Mouse (Mus musculus): ENCODE measurements at regions not wholly inside any gene's neighbourhood (a gene's known extent, or its start where the extent isn't known, plus 50 kb on each side); places are given as distances from the start of the nearest gene placed in this dataset.

GRCm38 (mm10) chr12:5793051-5793450, 417.6 kb upstream of the Klhl29 start:
- Histone ChIP-seq H3K9me3 (no peaks in the 10 kb centered on the region), H3K4me3 (no peak overlapping the region), H3K36me3 (no peaks in the 10 kb centered on the region), H3K9ac (no peak overlapping the region), H3K27me3 (no peaks in the 10 kb centered on the region), H3K27ac (no peak overlapping the region), H3K4me1 (peaks cover 8% of the 10 kb centered on the region), H3K4me2 (no peak overlapping the region)
- WGBS: 24% methylated on average over 7 of the region's 7 CpGs
- ATAC-seq (ENCODE audit: insufficient number of reproducible peaks, low FRiP score, low TSS enrichment, low read depth): no peak

- peaks cover 8% of the 10 kb centered on the region; the same call in 1 of the 2 replicates for H3K4me1 ChIP-seq
- WGBS: 23% methylated on average over 7 of the region's 7 CpGs
- H3K27me3 ChIP-seq: no peaks in the 10 kb centered on the region
- H3K4me3 ChIP-seq: no peak overlapping the region
- no peak for ATAC-seq (ENCODE audit: insufficient number of reproducible peaks, low FRiP score, low TSS enrichment, low read depth)
- no peaks in the 10 kb centered on the region for H3K9me3 ChIP-seq
- peak overlapping the region; percentile 38; the same call in 1 of the 2 replicates for H3K27ac ChIP-seq
- H3K4me2 ChIP-seq: no peak overlapping the region
- H3K36me3 ChIP-seq: no peaks in the 10 kb centered on the region
- H3K9ac ChIP-seq: no peak overlapping the region
Measured at GRCm38 (mm10) chr12:5787074-5787813, 411.8 kb upstream of the Klhl29 start.

GRCm38 (mm10) chr12:5781276-5781675, 405.8 kb upstream of the Klhl29 start:
- Histone ChIP-seq H3K4me1 (no peaks in the 10 kb centered on the region), H3K27me3 (no peaks in the 10 kb centered on the region), H3K4me2 (no peak overlapping the region), H3K9ac (no peak overlapping the region), H3K9me3 (no peaks in the 10 kb centered on the region), H3K4me3 (no peak overlapping the region), H3K27ac (no peak overlapping the region), H3K36me3 (no peaks in the 10 kb centered on the region)
- no peak for ATAC-seq (ENCODE audit: insufficient number of reproducible peaks, low FRiP score, low TSS enrichment, low read depth)
- WGBS: 15% methylated on average over 3 of the region's 3 CpGs

- H3K27me3 ChIP-seq: no peaks in the 10 kb centered on the region
- no peak for ATAC-seq (ENCODE audit: insufficient number of reproducible peaks, low FRiP score, low TSS enrichment, low read depth)
- no peak overlapping the region for H3K4me3 ChIP-seq
- no peaks in the 10 kb centered on the region for H3K9me3 ChIP-seq
- no peak overlapping the region for H3K9ac ChIP-seq
- no peak overlapping the region for H3K4me2 ChIP-seq
- no peaks in the 10 kb centered on the region for H3K4me1 ChIP-seq
- H3K27ac ChIP-seq: no peak overlapping the region
- H3K36me3 ChIP-seq: no peaks in the 10 kb centered on the region
Measured at GRCm38 (mm10) chr12:5777556-5777955, 402.1 kb upstream of the Klhl29 start.

GRCm38 (mm10) chr12:5771399-5771978, 396.0 kb upstream of the Klhl29 start:
- no peaks in the 10 kb centered on the region for H3K27me3 ChIP-seq
- H3K4me3 ChIP-seq: no peak overlapping the region
- H3K36me3 ChIP-seq: no peaks in the 10 kb centered on the region
- H3K4me1 ChIP-seq: no peaks in the 10 kb centered on the region
- H3K9me3 ChIP-seq: no peaks in the 10 kb centered on the region
- 72% methylated on average over 5 of the region's 5 CpGs for WGBS
- no peak overlapping the region for H3K9ac ChIP-seq
- ATAC-seq (ENCODE audit: insufficient number of reproducible peaks, low FRiP score, low TSS enrichment, low read depth): no peak
- no peak overlapping the region for H3K27ac ChIP-seq
- no peak overlapping the region for H3K4me2 ChIP-seq

GRCm38 (mm10) chr12:5770531-5770930, 395.0 kb upstream of the Klhl29 start:
- no peak overlapping the region for H3K9ac ChIP-seq
- H3K27ac ChIP-seq: no peak overlapping the region
- 57% methylated on average over 2 of the region's 2 CpGs for WGBS
- no peaks in the 10 kb centered on the region for H3K36me3 ChIP-seq
- no peak for ATAC-seq (ENCODE audit: insufficient number of reproducible peaks, low FRiP score, low TSS enrichment, low read depth)
- H3K27me3 ChIP-seq: no peaks in the 10 kb centered on the region
- no peak overlapping the region for H3K4me3 ChIP-seq
- no peak overlapping the region for H3K4me2 ChIP-seq
- H3K9me3 ChIP-seq: no peaks in the 10 kb centered on the region
- no peaks in the 10 kb centered on the region for H3K4me1 ChIP-seq

GRCm38 (mm10) chr12:5764445-5765170, 389.1 kb upstream of the Klhl29 start:
- no peaks in the 10 kb centered on the region for H3K9me3 ChIP-seq
- no peak overlapping the region for H3K4me2 ChIP-seq
- no peaks in the 10 kb centered on the region for H3K27me3 ChIP-seq
- H3K4me1 ChIP-seq: 0 out of 2 replicates have a peak, but pooled peaks cover 6% of the 10 kb centered on the region
- H3K4me3 ChIP-seq: no peak overlapping the region
- ATAC-seq (ENCODE audit: insufficient number of reproducible peaks, low FRiP score, low TSS enrichment, low read depth): no peak
- H3K27ac ChIP-seq: no peak overlapping the region
- H3K9ac ChIP-seq: no peak overlapping the region
- H3K36me3 ChIP-seq: no peaks in the 10 kb centered on the region
- 48% methylated on average over 6 of the region's 6 CpGs for WGBS

- WGBS: 79% methylated on average over 1 of the region's 1 CpGs
- Histone ChIP-seq H3K4me2 (no peak overlapping the region), H3K27ac (no peak overlapping the region), H3K4me3 (no peak overlapping the region), H3K36me3 (no peaks in the 10 kb centered on the region), H3K9ac (no peak overlapping the region), H3K27me3 (no peaks in the 10 kb centered on the region), H3K4me1 (0 out of 2 replicates have a peak, but pooled peaks cover 6% of the 10 kb centered on the region), H3K9me3 (no peaks in the 10 kb centered on the region)
- no peak for ATAC-seq (ENCODE audit: insufficient number of reproducible peaks, low FRiP score, low TSS enrichment, low read depth)
Measured at GRCm38 (mm10) chr12:5764026-5764425, 388.5 kb upstream of the Klhl29 start.

GRCm38 (mm10) chr12:5762306-5762927, 386.9 kb upstream of the Klhl29 start:
- Histone ChIP-seq H3K36me3 (no peaks in the 10 kb centered on the region), H3K27me3 (no peaks in the 10 kb centered on the region), H3K27ac (no peak overlapping the region), H3K4me3 (no peak overlapping the region), H3K9me3 (no peaks in the 10 kb centered on the region), H3K4me1 (0 out of 2 replicates have a peak, but pooled peaks cover 6% of the 10 kb centered on the region), H3K9ac (no peak overlapping the region), H3K4me2 (no peak overlapping the region)
- ATAC-seq (ENCODE audit: insufficient number of reproducible peaks, low FRiP score, low TSS enrichment, low read depth): no peak; the same call in 1 of the 2 replicates
- WGBS: 51% methylated on average over 6 of the region's 6 CpGs

GRCm38 (mm10) chr12:5759485-5759884, 384.0 kb upstream of the Klhl29 start:
- Histone ChIP-seq H3K27me3 (no peaks in the 10 kb centered on the region), H3K4me1 (0 out of 2 replicates have a peak, but pooled peaks cover 4% of the 10 kb centered on the region), H3K4me3 (no peak overlapping the region), H3K9me3 (no peaks in the 10 kb centered on the region), H3K9ac (no peak overlapping the region), H3K4me2 (no peak overlapping the region), H3K36me3 (no peaks in the 10 kb centered on the region), H3K27ac (no peak overlapping the region)
- 65% methylated on average over 3 of the region's 3 CpGs for WGBS
- ATAC-seq (ENCODE audit: insufficient number of reproducible peaks, low FRiP score, low TSS enrichment, low read depth): no peak

- no peak overlapping the region for H3K4me3 ChIP-seq
Measured at GRCm38 (mm10) chr12:5757766-5758165, 382.3 kb upstream of the Klhl29 start.

GRCm38 (mm10) chr12:5757361-5757760, 381.9 kb upstream of the Klhl29 start:
- 78% methylated on average over 4 of the region's 4 CpGs for WGBS

More at GRCm38 (mm10) chr12:5757766-5758165, 382.3 kb upstream of the Klhl29 start:
- H3K9ac ChIP-seq: no peak overlapping the region
- no peaks in the 10 kb centered on the region for H3K4me1 ChIP-seq
- no peaks in the 10 kb centered on the region for H3K27me3 ChIP-seq
- 74% methylated on average over 2 of the region's 2 CpGs for WGBS
- no peaks in the 10 kb centered on the region for H3K36me3 ChIP-seq
- no peak for ATAC-seq (ENCODE audit: insufficient number of reproducible peaks, low FRiP score, low TSS enrichment, low read depth)
- no peaks in the 10 kb centered on the region for H3K9me3 ChIP-seq
- no peak overlapping the region for H3K27ac ChIP-seq
- no peak overlapping the region for H3K4me2 ChIP-seq

More at GRCm38 (mm10) chr12:5757361-5757760, 381.9 kb upstream of the Klhl29 start:
- H3K36me3 ChIP-seq: no peaks in the 10 kb centered on the region
- no peaks in the 10 kb centered on the region for H3K9me3 ChIP-seq
- no peak overlapping the region for H3K4me3 ChIP-seq
- no peaks in the 10 kb centered on the region for H3K27me3 ChIP-seq
- H3K4me1 ChIP-seq: no peaks in the 10 kb centered on the region
- H3K9ac ChIP-seq: no peak overlapping the region
- H3K27ac ChIP-seq: no peak overlapping the region
- H3K4me2 ChIP-seq: no peak overlapping the region
- no peak for ATAC-seq (ENCODE audit: insufficient number of reproducible peaks, low FRiP score, low TSS enrichment, low read depth)

All from limb, embryonic 15.5 days (tissue).